Mouse (Mus musculus): ENCODE data around the gene Gm5416.

DNA sequence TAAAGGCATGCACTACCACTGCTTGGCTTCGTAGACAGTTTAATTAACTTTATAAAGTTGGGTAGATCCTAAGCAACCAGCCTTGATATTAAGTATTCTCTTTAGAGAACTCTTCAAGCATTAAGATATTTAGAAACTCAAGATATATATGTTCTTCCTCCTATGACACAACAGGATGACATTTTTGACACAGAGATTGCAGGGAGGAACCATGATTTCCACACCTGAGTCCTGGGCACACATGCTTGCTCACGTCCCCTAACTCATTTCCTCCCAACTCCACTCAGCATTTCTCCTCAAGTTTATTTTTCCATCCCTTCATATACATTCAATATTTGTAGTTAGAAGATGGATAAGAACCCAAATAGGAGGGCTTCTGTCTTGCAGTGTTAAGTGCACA lies 30.3 kb upstream of the Gm5416 start:
- TF ChIP-seq CTCF (IDR thresholded peaks at IDR 0.05; ENCODE audit: control insufficient read depth, insufficient read depth, insufficient read length): no peak
- no peak for TF ChIP-seq CEBPB (IDR thresholded peaks at IDR 0.05; ENCODE audit: low read depth)
- no peak for TF ChIP-seq MYOD1 (IDR thresholded peaks at IDR 0.05; ENCODE audit: control insufficient read depth, insufficient read length, low read depth)
- no peak for TF ChIP-seq USF1 (IDR thresholded peaks at IDR 0.05; ENCODE audit: low read depth)
- no peak for TF ChIP-seq FOSL1 (IDR thresholded peaks at IDR 0.05; ENCODE audit: insufficient read depth, low read length, poor library complexity, severe bottlenecking)
- TF ChIP-seq MYOG (IDR thresholded peaks at IDR 0.05; ENCODE audit: control insufficient read depth, extremely low read depth, insufficient read length): no peak
- no peak for TF ChIP-seq MAX (IDR thresholded peaks at IDR 0.05)
